Mouse (Mus musculus): ENCODE data around the gene Tmem74b.
A peak's percentile ranks its signal among the peaks of the same experiment; 100 is the strongest.

Tmem74b gene

GRCm38 (mm10) chr2:151701231-151702145, at the start of gene Tmem74b:
Tmem74b (plus strand) TSS chr2:151702008.
- no peak for DNase-seq (ENCODE audit: low spot score)

- no peak for DNase-seq (ENCODE audit: low spot score)
Observed at GRCm38 (mm10) chr2:151652053-151652452, 49.8 kb upstream of the Tmem74b start.

- no peak for DNase-seq (ENCODE audit: low spot score)
Observed at GRCm38 (mm10) chr2:151668433-151668832, 33.4 kb upstream of the Tmem74b start, which contains the start of gene Rad21l. Rad21l (minus strand) TSS chr2:151668533.

- DNase-seq (ENCODE audit: low spot score) = no peak
Observed at GRCm38 (mm10) chr2:151670026-151670967, 31.5 kb upstream of the Tmem74b start.

GRCm38 (mm10) chr2:151670968-151671329, 30.9 kb upstream of the Tmem74b start:
- no peak for DNase-seq (ENCODE audit: low spot score)

GRCm38 (mm10) chr2:151676234-151676633, 25.6 kb upstream of the Tmem74b start:
- peak; percentile 9 for DNase-seq (ENCODE audit: low spot score)

- peak; percentile 10 for DNase-seq (ENCODE audit: low spot score)
Observed at GRCm38 (mm10) chr2:151682357-151682756, 19.5 kb upstream of the Tmem74b start.

- no peak for DNase-seq (ENCODE audit: low spot score)
Observed at GRCm38 (mm10) chr2:151682976-151683375, 18.8 kb upstream of the Tmem74b start.

GRCm38 (mm10) chr2:151702146-151702850, 490 bp downstream of the Tmem74b start:
- peak; percentile 6 for DNase-seq (ENCODE audit: low spot score)

GRCm38 (mm10) chr2:151702851-151703190, 1.0 kb downstream of the Tmem74b start:
- DNase-seq (ENCODE audit: low spot score) = no peak

GRCm38 (mm10) chr2:151712647-151713046, 10.8 kb downstream of the Tmem74b start:
- DNase-seq (ENCODE audit: low spot score) = no peak

GRCm38 (mm10) chr2:151715526-151715925, 13.7 kb downstream of the Tmem74b start:
- no peak for DNase-seq (ENCODE audit: low spot score)

- no peak for DNase-seq (ENCODE audit: low spot score)
Observed at GRCm38 (mm10) chr2:151716318-151717055, 14.7 kb downstream of the Tmem74b start.

GRCm38 (mm10) chr2:151724094-151724493, 22.3 kb downstream of the Tmem74b start:
- no peak for DNase-seq (ENCODE audit: low spot score)

- no peak for DNase-seq (ENCODE audit: low spot score)
Observed at GRCm38 (mm10) chr2:151733151-151733865, 31.5 kb downstream of the Tmem74b start.

GRCm38 (mm10) chr2:151735422-151735821, 33.6 kb downstream of the Tmem74b start:
- DNase-seq (ENCODE audit: low spot score) = no peak

GRCm38 (mm10) chr2:151738460-151738859, 36.7 kb downstream of the Tmem74b start:
- DNase-seq (ENCODE audit: low spot score) = no peak

- DNase-seq (ENCODE audit: low spot score) = no peak
Observed at GRCm38 (mm10) chr2:151739081-151739480, 37.3 kb downstream of the Tmem74b start.

- no peak for DNase-seq (ENCODE audit: low spot score)
Observed at GRCm38 (mm10) chr2:151739505-151739904, 37.7 kb downstream of the Tmem74b start.

- peak; percentile 88 for DNase-seq (ENCODE audit: low spot score)
Observed at GRCm38 (mm10) chr2:151740741-151741526, 39.1 kb downstream of the Tmem74b start.

All from lung, postnatal 25 days (tissue).